Mouse (Mus musculus) cerebellum, postnatal 10 days (tissue): ENCODE measurements around the gene Slc26a6.

ENCODE experiments used
- DNase-seq, 2 experiments: peaks; one replicate each; pipeline ENCODE4 v3.0.0; 2021; ENCODE audit warnings: mixed read lengths in 2 of 2

The Slc26a6 gene

DNA sequence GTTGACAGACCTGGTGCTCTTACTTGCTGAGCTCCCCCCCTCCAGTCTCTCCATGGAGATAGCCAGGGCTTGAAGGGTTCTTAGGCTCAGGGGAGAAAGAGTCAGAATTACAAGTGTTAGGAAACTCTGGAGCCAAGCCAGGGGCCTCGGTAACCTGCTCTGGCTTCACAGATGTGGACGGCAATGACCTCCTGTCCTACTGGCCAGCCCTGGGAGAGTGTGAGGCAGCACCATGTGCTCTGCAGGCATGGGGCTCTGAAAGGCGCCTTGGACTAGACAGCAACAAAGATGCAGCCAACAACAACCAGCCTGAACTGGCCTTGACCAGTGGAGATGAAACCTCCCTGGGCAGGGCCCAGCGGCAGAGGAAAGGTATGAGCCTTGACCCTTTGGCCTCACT is 5.7 kb upstream of the Slc26a6 start:
- DNase-seq, result no peak

DNA sequence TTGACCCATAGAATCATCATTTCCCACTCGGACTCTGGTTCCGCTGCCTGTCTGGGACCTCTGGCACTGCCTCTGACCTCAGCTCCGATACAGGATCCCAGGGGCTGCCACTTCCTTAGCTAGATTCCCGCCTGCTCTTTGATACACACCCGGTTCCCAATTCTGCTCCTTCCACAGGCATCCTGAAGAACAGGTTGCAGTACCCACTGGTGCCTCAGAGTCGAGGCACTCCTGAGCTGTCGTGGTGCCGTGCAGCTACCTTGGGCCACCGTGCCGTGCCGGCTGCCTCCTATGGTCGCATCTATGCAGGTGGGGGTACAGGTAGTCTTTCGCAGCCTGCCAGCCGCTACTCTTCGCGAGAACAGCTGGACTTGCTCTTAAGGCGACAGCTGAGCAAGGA is 4.7 kb upstream of the Slc26a6 start:
- DNase-seq, result no peak

DNA sequence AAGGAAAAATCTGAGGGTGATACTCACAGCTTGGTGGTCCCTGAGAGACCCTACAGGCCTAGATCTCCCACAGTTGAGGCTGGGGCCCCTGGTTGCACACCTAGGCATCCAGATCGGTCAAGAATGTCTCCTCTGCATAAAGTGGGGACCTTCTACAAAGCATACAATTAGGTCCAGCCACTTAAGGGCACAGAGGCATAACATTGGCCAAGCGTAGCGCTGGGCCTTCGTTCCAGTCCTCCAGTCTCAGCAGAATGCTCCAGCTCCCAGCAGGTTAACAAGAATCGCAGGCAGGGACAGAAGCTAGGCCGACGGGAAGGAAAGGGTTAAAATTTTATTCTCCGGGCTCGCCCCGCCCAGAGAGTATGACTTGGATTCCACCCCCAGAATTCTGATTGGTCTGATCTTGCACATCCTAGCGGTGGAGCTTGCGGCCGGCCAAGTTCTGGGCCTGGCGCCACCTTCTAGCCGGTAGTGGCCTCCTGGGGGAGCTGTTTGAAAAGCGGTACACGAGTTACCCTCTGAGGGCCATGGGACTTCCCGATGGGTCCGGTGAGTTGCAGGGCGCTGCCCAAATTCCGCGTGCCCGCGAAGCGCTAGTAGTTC is 655 bp downstream of the Slc26a6 start:
- peak; percentile 96 for DNase-seq

DNA sequence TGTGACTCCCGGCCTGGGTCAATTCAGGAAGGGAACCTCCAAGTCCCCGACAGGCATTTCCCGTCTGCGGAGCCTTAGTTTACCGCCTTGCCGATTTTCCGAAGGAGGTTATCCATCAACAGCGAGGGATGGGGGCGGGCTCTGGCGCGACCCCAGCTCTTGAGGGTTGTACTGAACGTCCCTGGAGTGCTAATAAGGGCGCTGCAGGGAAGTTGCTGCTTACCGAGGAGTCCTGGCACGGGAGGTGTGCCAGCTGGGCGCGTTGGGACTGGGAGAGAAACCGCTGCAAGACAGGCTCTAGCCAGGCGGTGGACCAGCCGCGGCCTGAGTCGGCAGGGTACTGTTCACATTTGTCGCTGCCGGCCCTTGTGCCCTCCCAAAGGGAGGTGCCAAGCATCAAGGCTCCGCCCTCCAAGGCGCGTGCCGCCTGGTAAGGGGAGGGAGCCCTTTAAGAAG is 1.2 kb downstream of the Slc26a6 start:
- peak; percentile 89 to 92 for DNase-seq

DNA sequence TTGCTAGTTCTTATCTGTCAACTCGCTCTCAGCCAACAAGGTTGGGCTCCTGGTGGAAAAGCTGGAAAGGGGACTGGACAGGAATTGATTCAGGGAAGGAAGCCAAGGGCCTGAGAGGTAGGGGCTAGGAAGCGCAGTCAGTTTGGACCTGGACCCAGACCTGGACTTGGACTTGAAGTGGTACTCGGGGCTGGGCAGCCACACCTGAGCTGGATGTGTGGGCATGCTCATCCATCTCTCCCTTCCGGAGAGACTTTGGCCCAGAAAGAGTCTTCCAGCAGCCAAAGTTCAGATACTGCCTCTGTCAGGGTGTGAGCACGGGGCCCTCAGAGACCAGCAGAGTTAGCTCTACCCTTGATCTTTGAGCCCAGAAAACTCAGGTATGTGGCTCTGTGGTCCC is 2.3 kb downstream of the Slc26a6 start:
- DNase-seq, result peak; percentile 36 to 38

DNA sequence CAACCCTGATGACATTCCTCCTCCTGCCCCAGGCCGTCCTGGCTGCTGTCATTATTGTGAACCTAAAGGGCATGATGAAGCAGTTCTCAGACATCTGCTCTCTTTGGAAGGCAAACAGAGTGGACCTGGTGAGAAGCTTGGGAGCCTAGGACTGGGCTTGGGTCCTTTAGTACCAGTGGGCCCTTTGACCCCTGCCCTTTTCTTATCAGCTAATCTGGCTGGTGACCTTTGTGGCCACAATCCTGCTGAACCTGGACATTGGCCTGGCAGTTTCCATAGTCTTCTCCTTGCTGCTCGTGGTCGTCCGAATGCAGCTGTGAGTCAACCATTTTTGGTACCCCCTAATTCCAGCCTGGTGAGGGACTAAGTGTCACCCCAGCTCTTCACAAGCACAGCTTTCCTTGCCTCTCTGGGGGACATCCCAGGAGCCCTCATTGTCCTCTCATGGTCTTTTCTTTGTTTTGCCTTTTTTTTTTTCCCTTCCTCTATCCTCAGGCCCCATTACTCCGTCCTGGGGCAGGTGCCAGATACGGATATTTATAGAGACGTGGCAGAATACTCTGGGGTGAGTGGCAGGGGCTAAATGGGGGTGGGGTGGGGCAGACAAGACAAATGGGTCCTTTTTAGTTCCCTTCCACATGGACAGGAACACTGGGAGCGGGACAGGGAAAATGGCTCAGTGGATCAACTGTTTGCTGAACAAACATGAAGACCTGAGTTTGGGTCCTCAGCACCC is 5.9 kb downstream of the Slc26a6 start:
- DNase-seq, result no peak

DNA sequence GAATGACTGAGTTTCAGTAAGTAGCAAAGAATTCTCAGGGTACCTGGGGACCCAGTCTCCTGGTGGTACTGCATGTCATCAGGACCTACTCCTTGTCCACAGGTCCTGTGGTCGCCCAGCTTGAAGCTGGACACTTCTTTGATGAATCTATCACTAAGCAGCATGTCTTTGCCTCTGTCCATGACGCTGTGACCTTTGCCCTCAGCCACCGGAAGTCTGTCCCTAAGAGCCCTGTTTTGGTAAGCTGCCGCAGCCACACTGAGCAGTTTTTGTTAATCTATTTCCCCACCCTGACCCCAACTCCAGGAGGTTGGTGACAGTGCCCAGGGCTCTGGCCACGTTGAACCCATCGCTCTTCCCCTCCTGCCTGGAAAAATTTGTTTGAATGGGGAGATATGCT is 59.2 kb downstream of the Slc26a6 start:
- no peak for DNase-seq

DNA sequence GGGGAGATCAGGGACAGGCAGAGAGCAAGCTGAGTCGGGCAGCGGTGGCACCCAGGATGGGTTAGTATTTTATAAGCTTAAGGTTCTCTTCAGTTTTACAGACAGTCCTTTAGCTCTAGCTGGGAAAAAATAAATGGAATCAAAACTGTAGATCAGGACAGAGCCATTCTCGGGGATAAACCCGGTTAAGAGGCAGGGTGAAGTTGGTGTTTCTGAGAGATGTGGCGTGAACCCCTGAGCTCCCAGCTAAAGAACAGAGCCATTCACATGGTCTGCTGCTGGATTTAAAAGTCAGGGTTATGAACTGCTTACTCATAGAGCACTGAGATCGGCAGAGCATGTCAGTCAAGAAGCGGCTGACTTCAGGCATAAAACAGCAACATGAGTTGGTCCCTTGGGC is 60.1 kb downstream of the Slc26a6 start:
- DNase-seq, result no peak

DNA sequence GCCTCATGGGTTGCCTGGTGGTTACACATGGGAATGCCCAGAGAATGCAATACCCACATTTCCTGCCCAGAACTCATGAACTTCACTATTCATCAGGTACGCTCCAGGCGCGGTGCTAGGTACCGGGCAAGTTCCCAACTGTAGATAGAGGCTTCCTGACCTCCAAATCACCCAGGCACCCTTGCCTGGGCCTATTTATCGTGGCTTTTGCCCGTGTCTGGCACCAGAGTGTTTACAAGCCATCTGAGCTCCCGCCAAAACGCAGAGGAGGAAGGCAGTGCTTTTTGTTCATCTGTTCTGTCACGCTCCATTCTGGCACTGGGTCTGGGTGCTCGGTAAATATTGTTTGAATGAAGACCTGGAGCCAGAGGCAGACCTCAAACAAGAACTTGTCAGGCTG is 60.5 kb downstream of the Slc26a6 start:
- DNase-seq, result peak; percentile 40 to 51

DNA sequence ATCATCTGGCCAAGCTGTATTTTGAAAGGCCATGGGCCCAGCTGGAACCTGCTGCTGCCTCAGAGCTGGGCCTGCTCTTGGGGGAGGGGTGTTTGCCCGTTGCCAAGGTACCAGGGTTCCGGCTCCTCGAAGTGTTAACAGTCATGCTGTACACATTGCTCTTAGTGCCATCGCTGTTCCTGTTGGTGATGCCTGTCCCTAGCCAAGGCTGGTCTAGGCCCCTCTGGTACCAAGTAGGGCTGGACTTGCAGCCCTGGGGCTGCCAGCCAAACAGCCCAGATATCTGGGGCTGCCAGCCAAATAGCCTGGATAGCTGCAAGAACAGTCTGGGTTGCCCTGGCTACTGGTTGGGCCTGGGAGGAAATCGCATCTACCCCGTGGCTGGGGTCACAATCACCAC is 61.4 kb downstream of the Slc26a6 start, which contains the start of gene Tmem89:
Gene Tmem89 (plus strand): TSS at position 129 of the 400 bp plus-strand sequence.
- DNase-seq, result peak; percentile 85 to 89

DNA sequence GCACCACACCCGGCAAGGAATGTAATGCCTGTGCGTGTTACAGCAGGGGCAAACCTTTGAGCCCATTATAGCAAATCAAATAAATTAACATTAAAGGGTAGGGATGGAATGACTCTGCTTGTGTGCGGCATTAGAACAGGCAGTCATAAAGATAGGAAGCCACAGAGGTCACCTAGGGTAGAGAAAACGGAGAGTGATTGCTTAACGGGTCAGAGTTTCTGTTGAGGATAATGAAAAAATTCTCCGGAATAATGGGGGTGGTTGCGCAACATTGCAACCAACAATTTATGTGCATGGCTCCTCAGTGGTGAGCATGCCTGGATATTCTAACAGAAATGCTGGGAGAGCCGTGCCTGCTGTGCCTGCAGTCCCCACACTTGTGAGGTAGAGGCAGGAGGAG is 72.8 kb downstream of the Slc26a6 start:
- DNase-seq, result no peak

DNA sequence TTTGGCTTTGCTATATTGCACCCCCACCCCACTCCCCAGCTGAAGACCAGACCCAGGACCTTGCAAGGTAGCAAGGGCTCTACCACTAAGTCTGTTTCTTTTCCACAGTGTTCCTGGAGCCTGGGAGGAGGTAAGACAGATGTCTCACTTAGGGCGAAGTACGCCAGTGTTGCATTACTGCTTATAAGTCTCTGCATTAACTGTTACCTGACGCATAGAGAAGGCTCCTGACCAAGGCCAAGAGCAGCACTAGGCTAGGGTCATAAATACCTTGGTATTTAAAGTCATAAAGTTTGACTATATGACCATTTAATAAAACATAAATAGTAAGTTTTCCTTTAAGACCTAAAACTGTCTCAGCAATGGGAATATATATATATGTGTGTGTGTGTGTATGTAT is 75.3 kb downstream of the Slc26a6 start:
- DNase-seq, result no peak

DNA sequence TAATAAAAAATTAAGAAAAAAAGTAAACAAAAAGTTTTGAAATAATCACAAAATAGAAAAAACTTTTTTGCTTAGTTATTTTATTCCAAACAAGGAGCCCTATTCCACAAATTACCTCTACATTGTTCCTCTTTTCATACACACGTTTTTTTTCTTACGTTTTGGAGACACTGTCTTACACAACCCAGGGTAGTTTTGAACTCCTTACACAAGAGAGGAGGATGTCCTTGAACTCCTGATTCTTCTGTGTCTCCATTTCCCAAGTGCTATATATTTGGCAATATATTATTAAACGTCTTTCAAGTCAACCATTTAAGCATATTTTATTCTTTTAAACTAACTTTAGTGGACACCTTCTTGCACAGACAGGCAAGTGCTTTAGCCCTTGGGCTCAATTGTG is 82.9 kb downstream of the Slc26a6 start:
- no peak for DNase-seq

DNA sequence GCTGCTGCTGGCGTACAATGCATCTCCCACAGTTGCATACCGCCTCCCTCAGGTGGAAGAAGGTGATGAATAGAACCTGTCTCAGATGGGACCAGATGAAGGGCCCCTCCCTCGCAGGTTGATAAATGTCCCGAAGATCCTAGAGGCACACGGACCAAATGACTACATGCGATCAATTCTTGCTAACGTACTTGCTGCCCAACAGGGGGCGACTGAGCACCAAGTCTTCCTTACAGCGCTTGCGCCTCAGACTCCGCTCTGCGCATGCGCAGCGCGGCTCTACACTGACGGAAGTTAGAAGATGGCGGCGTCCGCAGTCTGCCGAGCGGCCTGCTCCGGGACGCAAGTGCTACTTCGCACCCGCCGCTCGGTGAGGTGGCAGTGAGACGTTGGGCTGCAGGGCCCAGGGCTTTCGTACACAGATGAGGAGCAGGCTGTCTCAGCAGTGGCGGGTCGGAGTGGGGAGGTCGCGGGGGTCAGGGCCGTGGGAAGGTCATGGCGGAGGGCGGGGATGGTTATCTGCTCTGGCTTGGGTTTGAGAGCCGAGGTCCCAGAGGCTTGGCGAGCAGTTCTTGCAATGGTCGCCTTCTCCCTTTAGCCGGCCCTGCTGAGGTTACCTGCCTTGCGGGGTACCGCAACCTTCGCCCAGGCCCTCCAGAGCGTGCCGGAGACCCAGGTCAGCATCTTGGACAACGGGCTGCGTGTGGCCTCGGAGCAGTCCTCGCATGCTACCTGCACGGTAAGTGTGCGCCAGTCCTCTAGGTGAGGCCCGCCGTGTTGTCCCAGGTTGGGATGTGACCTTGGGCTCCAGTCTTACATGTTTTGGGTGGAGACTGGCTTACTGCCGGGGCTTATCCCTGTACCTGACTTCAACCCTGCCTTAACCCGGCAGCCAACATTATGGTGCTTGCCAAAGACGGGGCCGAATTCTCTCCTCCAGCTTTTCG is 83.6 kb downstream of the Slc26a6 start, which contains the start of gene Uqcrc1:
Gene Uqcrc1 (plus strand): TSS at position 216 of the 947 bp plus-strand sequence.
- peak; percentile 98 to 99 for DNase-seq

DNA sequence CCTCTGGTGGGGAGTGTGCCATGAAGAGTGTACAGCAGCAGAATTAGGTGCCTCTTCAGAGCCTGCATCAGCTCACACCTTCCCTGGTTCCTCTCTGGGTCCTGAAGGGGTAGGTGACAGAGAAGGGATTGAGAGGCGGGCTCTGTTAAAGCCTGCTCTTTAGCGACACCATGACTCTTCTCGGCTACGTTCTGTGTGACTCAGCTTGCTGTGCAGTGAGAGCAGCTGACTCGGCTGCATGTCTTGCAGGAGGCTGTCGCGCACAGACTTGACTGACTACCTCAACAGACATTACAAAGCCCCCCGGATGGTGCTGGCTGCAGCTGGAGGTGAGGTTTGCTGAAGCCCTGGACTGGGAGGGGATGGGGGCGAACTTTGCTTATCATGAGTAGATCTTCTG is 92.0 kb downstream of the Slc26a6 start:
- DNase-seq, result no peak

DNA sequence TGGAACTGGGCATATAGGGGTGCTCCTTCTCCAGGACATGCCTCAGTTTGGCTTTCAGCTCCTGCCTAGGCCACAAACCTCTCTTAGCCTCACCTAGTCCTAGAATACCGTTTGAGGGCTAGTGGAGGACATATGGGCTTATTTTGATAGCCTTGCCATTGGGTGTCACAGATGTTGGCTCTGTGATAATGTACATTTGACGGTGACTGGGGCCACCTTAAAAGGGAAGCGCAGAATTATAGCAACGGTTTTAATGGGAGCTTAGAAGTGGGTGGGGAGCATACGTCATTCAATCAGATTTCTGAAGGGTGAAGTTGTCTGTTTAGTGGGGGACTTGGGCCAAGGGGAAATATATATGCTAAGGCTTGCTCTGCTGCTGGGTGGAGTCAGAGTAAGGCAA is 92.5 kb downstream of the Slc26a6 start:
- DNase-seq, result no peak

DNA sequence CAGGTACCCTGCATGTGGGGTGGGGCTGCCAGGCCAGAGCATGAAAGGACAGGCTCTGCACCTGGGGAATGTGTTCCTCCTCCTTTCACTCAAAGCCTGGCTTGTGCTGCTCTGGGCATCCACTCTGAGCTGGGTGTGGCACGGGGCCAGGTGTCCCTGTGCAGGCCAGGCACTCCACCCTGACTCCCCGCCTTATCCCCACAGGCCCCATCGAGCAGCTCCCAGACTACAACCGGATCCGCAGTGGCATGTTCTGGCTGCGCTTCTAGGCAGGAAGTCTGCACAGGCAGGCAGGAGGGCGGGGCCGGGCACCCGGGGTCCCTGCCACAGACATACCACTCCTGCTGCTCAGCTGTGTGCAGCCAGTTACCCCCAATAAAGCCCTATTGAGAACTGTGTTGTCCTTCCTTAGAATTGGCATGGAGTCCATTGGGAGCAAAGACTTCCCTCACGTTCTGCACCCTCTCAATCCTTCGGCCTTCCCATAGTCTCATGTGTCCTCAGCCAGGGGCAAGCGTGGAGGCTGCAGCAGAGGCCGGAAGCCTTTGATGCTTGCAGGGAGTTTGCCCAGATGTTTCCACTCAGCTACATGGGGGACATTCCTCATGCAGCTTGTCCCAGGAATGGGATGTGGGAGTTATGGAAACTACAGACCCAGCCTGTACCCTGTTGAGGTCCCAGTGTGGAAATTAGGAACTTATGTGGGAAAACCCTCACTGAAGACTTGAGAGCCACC is 96.3 kb downstream of the Slc26a6 start:
- peak; percentile 48 to 49 for DNase-seq

DNA sequence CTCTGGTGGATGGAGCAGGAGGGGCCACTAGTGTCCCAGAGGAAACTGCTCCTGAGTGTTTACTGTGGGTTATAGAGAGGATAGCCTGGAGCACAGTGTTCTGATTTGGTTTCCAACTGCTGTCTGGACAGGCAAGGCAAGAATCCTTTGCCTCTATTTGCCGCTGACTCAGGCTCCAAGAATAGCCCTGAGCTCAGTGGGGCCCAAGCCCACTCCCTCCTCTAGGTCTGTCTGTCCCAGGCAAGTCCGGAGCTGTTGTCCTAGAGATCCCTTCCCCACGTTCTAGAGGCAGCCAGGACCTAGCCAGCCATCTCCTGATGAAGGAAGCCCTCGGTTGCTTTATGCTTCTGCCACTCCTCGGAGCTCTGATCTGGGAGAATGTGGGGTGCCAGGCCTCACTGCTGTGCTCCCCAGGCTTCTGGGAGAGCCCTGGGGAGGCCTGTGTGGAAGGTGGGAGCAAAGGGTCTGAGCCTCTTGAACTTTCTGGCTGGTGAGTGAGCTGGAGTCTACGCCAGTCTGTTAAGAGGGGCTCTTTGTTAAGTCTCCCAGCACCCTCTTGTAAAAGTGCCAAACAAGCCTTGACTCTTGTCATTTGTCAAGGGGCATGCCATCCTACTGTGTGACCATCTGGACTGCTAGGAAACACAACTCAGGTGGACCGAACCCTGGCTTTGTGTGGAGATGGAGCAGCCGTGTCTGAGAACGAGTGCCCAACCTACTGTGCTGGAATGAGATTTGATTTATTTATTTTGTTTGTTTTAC is 97.1 kb downstream of the Slc26a6 start:
- DNase-seq, result peak; percentile 51 to 64

DNA sequence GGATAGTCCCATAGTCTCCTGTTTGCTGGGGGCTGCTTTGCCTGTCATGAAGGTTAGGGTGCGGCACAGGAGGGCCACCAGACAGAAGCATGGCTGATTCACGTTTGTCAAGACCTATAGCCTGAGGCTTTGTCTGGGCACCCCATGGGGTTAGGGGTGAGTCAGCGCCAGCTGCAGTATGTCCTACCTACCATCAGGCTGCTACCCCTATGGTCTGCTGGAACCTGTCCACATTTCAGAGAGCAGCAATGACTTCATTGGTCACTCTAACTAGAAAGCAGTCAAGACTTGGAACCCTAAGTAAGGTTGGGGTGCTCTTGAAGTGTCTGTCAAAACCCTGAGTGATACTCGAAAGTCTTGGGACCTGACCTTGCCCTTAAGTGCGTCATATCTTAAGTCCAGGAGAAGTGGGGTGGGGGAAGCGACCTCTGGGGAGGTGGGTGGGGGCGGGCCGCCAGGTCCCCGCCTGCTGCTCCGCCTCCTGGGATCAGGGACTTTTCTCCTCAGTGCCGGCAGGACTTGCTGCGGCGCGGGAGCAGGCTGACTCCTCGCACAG is 100.1 kb downstream of the Slc26a6 start, which contains the start of gene Col7a1:
Gene Col7a1 (plus strand): TSS at position 506 of the 556 bp plus-strand sequence.
- peak in 1 of 2 experiments; percentile 35 for DNase-seq

DNA sequence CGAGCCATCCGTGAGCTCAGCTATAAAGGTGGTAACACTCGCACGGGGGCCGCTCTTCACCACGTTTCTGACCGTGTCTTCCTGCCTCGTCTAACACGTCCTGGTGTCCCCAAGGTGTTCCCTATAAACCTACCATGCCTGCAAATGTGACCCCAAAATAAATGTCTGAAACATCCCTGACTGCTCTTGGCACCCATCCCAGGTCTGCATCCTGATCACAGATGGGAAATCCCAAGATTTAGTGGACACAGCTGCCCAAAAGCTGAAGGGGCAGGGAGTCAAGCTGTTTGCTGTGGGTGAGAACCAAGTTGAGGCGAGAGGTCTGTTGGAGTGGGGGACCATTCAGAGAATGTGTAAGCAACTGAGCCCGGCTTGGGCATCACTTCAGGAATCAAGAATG is 102.2 kb downstream of the Slc26a6 start:
- DNase-seq, result peak; percentile 47 to 52

DNA sequence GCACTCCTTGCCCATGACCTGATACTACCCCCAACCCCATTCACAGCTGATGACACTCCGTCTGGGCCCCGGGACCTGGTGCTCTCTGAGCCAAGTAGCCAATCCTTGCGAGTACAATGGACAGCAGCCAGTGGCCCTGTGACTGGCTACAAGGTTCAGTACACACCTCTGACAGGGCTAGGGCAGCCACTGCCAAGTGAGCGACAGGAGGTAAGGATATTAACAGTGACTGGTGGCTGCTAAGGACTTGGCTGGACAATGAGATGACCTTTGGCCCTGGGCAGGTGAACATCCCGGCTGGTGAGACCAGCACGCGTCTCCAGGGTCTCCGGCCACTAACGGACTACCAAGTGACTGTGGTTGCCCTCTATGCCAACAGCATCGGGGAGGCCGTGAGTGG is 102.8 kb downstream of the Slc26a6 start:
- DNase-seq, result peak; percentile 34
